Mouse (Mus musculus) neural tube, embryonic 12.5 days (tissue): ENCODE measurements around the gene Stx8. TPM values are rescaled to one million over a fixed set of nuclear protein-coding genes. Genes with fewer than 3 reads are reported as not detected.

Experiments
- ATAC-seq: fragments of 200-750 bp; cut with Nextera tagmentation; 2 replicates; pipeline ENCODE4 v1.8.0; 2017; ENCODE audit warnings: low read depth, mild to moderate bottlenecking, moderate TSS enrichment, moderate library complexity; ENCODE audit not compliant: low FRiP score
- H3K27ac ChIP-seq: fragments of 300-500 bp; sonication (generic); 2 replicates; pipeline ENCODE4 v1.5.1; 2016
- H3K27me3 ChIP-seq: fragments of 300-500 bp; sonication (generic); replicated peaks from 2 replicates; pipeline ENCODE4 v1.6.1; 2016; ENCODE audit warnings: mild to moderate bottlenecking
- H3K36me3 ChIP-seq: fragments of 300-500 bp; sonication (generic); 2 replicates; pipeline ENCODE4 v1.6.1; 2016; ENCODE audit warnings: mild to moderate bottlenecking
- H3K4me1 ChIP-seq: fragments of 300-500 bp; sonication (generic); 2 replicates; pipeline ENCODE4 v1.6.1; 2016
- H3K4me2 ChIP-seq: fragments of 300-500 bp; sonication (generic); replicated peaks from 2 replicates; pipeline ENCODE4 v1.6.1; 2016; ENCODE audit warnings: mild to moderate bottlenecking
- H3K4me3 ChIP-seq: fragments of 300-500 bp; sonication (generic); 2 replicates; pipeline ENCODE4 v1.5.1; 2016
- H3K9ac ChIP-seq: fragments of 300-500 bp; sonication (generic); 2 replicates; pipeline ENCODE4 v1.6.1; 2016; ENCODE audit warnings: mild to moderate bottlenecking
- H3K9me3 ChIP-seq: fragments of 300-500 bp; sonication (generic); 2 replicates; pipeline ENCODE4 v1.6.1; 2016; ENCODE audit warnings: mild to moderate bottlenecking
- WGBS: fragments of 180-500 bp; shearing (Covaris S2); methylation state at CpG from one replicate; pipeline ENCODE4 v1.1.7; 2016; 5-methylcytosine and 5-hydroxymethylcytosine counted together
- polyA plus RNA-seq: library from polyadenylated mRNA; unstranded; fragments of >200 nt; fragmentation: Nextera tagmentation; extraction: Ambion mirVana; gene quantifications from 2 replicates; pipeline ENCODE4 v1.2.1, GENCODE M21; 2016

The Stx8 gene
- 68.0 and 69.0 TPM in 2 replicates for polyA plus RNA-seq

GRCm38 (mm10) chr11:67965905-67966878 lies at the start of gene Stx8:
Gene Stx8, plus strand, starts transcription at chr11:67966193.
- WGBS = under 1% methylated on average over 28 of the region's 28 CpGs
- peaks cover 11% of the 10 kb centered on the region; the same call in 1 of the 2 replicates for H3K4me1 ChIP-seq

GRCm38 (mm10) chr11:67917126-67917525 lies 48.9 kb upstream of the Stx8 start:
- Histone ChIP-seq H3K9me3 (no peaks in the 10 kb centered on the region), H3K4me1 (peaks cover 6% of the 10 kb centered on the region), H3K27ac (no peak overlapping the region), H3K9ac (no peak overlapping the region), H3K27me3 (peaks cover 27% of the 10 kb centered on the region), H3K4me2 (no peak overlapping the region), H3K4me3 (no peak overlapping the region), H3K36me3 (no peaks in the 10 kb centered on the region)
- ATAC-seq = no peak
- 76% methylated on average over 3 of the region's 3 CpGs for WGBS

More at GRCm38 (mm10) chr11:67965905-67966878, at the start of gene Stx8:
- peaks cover 6% of the 10 kb centered on the region; the same call in 1 of the 2 replicates for H3K36me3 ChIP-seq
- H3K27me3 ChIP-seq = no peaks in the 10 kb centered on the region
- peak within 1 kb of the TSS; percentile 89 for H3K4me2 ChIP-seq
- peak within 1 kb of the TSS; percentile 75 for H3K4me3 ChIP-seq
- ATAC-seq = peak; percentile 91
- no peaks in the 10 kb centered on the region for H3K9me3 ChIP-seq
- H3K9ac ChIP-seq = peak within 1 kb of the TSS; percentile 86
- no peak within 1 kb of the TSS for H3K27ac ChIP-seq

GRCm38 (mm10) chr11:67919593-67919992 lies 46.4 kb upstream of the Stx8 start:
- ATAC-seq = no peak
- no peaks in the 10 kb centered on the region for H3K9me3 ChIP-seq
- H3K4me2 ChIP-seq = no peak overlapping the region
- 80% methylated on average over 5 of the region's 5 CpGs for WGBS
- peaks cover 27% of the 10 kb centered on the region for H3K27me3 ChIP-seq
- no peaks in the 10 kb centered on the region for H3K36me3 ChIP-seq
- no peak overlapping the region for H3K9ac ChIP-seq
- H3K27ac ChIP-seq = no peak overlapping the region
- peaks cover 11% of the 10 kb centered on the region for H3K4me1 ChIP-seq
- H3K4me3 ChIP-seq = no peak overlapping the region

- H3K4me3 ChIP-seq = no peak overlapping the region
- WGBS = 61% methylated on average over 9 of the region's 9 CpGs
- H3K4me2 ChIP-seq = peak overlapping the region; percentile 100
- H3K4me1 ChIP-seq = peaks cover 11% of the 10 kb centered on the region
- peaks cover 27% of the 10 kb centered on the region for H3K27me3 ChIP-seq
- no peaks in the 10 kb centered on the region for H3K9me3 ChIP-seq
- no peak overlapping the region for H3K9ac ChIP-seq
- no peak overlapping the region for H3K27ac ChIP-seq
- H3K36me3 ChIP-seq = no peaks in the 10 kb centered on the region
- ATAC-seq = no peak
Measured at GRCm38 (mm10) chr11:67920226-67920960, 45.6 kb upstream of the Stx8 start.

- no peak for ATAC-seq
- Histone ChIP-seq H3K4me1 (peaks cover 11% of the 10 kb centered on the region), H3K36me3 (no peaks in the 10 kb centered on the region), H3K27ac (no peak overlapping the region), H3K9ac (peak overlapping the region; percentile 62), H3K9me3 (no peaks in the 10 kb centered on the region), H3K4me2 (peak overlapping the region; percentile 100), H3K4me3 (peak overlapping the region; percentile 77), H3K27me3 (peaks cover 27% of the 10 kb centered on the region)
- 2% methylated on average over 47 of the region's 47 CpGs for WGBS
Measured at GRCm38 (mm10) chr11:67921091-67921826, 44.7 kb upstream of the Stx8 start.

GRCm38 (mm10) chr11:67921827-67922754 lies 43.9 kb upstream of the Stx8 start, which contains the start of gene Usp43:
Gene Usp43, minus strand, starts transcription at chr11:67922153.
- H3K27me3 ChIP-seq = peaks cover 27% of the 10 kb centered on the region
- H3K4me1 ChIP-seq = peaks cover 11% of the 10 kb centered on the region
- under 1% methylated on average over 80 of the region's 80 CpGs for whole genome bisulfite sequencing
- H3K9ac ChIP-seq = peak within 1 kb of the TSS; percentile 62
- H3K9me3 ChIP-seq = no peaks in the 10 kb centered on the region
- ATAC-seq = peak; percentile 72
- peak within 1 kb of the TSS; percentile 77 for H3K4me3 ChIP-seq
- no peak within 1 kb of the TSS for H3K27ac ChIP-seq
- H3K4me2 ChIP-seq = peak within 1 kb of the TSS; percentile 100
- no peaks in the 10 kb centered on the region for H3K36me3 ChIP-seq

- ATAC-seq = peak; percentile 71
- H3K4me1 ChIP-seq = peaks cover 11% of the 10 kb centered on the region
- WGBS = 0% methylated on average over 12 of the region's 12 CpGs
- no peaks in the 10 kb centered on the region for H3K36me3 ChIP-seq
- peaks cover 27% of the 10 kb centered on the region for H3K27me3 ChIP-seq
- H3K9ac ChIP-seq = no peak overlapping the region
- peak overlapping the region; percentile 77 for H3K4me3 ChIP-seq
- no peak overlapping the region for H3K27ac ChIP-seq
- peak overlapping the region; percentile 100 for H3K4me2 ChIP-seq
- no peaks in the 10 kb centered on the region for H3K9me3 ChIP-seq
Measured at GRCm38 (mm10) chr11:67922755-67923125, 43.3 kb upstream of the Stx8 start.

GRCm38 (mm10) chr11:67923720-67924119 lies 42.3 kb upstream of the Stx8 start:
- no peaks in the 10 kb centered on the region for H3K9me3 ChIP-seq
- no peak overlapping the region for H3K27ac ChIP-seq
- H3K4me1 ChIP-seq = peaks cover 11% of the 10 kb centered on the region
- H3K9ac ChIP-seq = no peak overlapping the region
- no peak for ATAC-seq
- no peak overlapping the region for H3K4me2 ChIP-seq
- peaks cover 27% of the 10 kb centered on the region for H3K27me3 ChIP-seq
- 96% methylated on average over 5 of the region's 5 CpGs for WGBS
- no peaks in the 10 kb centered on the region for H3K36me3 ChIP-seq
- H3K4me3 ChIP-seq = no peak overlapping the region

- 89% methylated on average over 13 of the region's 13 CpGs for WGBS
- Histone ChIP-seq H3K4me1 (peaks cover 11% of the 10 kb centered on the region), H3K9me3 (no peaks in the 10 kb centered on the region), H3K36me3 (no peaks in the 10 kb centered on the region), H3K4me3 (no peak overlapping the region), H3K9ac (no peak overlapping the region), H3K27me3 (peaks cover 22% of the 10 kb centered on the region), H3K4me2 (no peak overlapping the region), H3K27ac (no peak overlapping the region)
- no peak for ATAC-seq
Measured at GRCm38 (mm10) chr11:67925000-67925399, 41.0 kb upstream of the Stx8 start.

- Histone ChIP-seq H3K36me3 (no peaks in the 10 kb centered on the region), H3K9me3 (no peaks in the 10 kb centered on the region), H3K4me2 (no peak overlapping the region), H3K27ac (no peak overlapping the region), H3K4me1 (peaks cover 11% of the 10 kb centered on the region), H3K4me3 (no peak overlapping the region), H3K27me3 (peaks cover 7% of the 10 kb centered on the region), H3K9ac (no peak overlapping the region)
- 17% methylated on average over 12 of the region's 15 CpGs for WGBS
- ATAC-seq = no peak
Measured at GRCm38 (mm10) chr11:67926348-67927055, 39.5 kb upstream of the Stx8 start.
